Mouse (Mus musculus) gastrocnemius, postnatal 10 days (tissue): ENCODE results near the gene Cd59b. TPM values are rescaled to one million over a fixed set of nuclear protein-coding genes. Genes with fewer than 3 reads are reported as not detected.
A peak's percentile ranks its signal among the peaks of the same experiment; 100 is the strongest.

Source experiments
- DNase-seq: peaks from one replicate; pipeline ENCODE4 v3.0.0; 2021; ENCODE audit warnings: mixed read lengths
- total RNA-seq, 2 experiments: library from RNA; stranded (reverse); gene quantifications; 2 replicates each; pipeline ENCODE4 v1.2.3; 2021

The Cd59b gene
- total RNA-seq, 2 experiments from 2014 or later, result 2.1 to 2.2 TPM

DNA sequence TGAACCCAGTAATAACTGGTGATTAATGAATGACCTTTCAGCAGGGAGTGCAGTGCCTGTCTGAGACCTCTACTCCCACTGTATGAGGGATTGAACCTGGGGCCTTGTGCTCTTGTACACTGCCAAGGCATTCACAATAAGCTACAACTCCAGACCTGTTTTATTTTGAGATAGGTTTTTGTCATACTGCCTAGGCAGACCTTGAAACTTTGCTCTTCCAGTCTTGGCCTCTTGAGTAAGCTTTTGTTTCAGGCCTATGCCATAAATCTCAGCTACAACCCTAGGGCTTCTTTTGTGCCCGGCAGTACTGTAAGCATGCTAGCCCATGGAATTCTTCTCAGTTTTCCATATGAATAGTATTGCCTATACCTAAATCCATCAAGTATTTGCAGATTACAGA lies 49.4 kb downstream of the Cd59b start:
- no peak for DNase-seq

DNA sequence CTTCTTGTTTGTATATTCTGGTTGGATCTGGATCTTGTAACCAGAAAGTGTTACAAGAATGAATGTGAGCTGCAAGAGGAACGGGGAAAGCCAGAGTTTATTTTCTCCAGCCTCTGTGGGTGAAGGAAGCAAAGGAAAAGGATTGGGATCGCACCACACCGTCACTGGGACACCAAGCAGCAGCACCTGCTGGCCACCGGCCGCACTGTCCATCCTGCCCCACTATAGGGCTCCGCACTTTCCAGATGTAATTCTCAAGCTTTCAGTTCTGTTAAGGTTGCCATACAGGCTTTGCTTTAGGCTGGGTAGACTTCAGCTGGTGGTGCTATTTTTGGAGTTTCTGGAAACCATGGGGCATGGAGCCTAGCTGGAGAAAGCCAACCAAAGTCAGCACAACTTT lies 50.7 kb downstream of the Cd59b start:
- DNase-seq, result peak; percentile 19

DNA sequence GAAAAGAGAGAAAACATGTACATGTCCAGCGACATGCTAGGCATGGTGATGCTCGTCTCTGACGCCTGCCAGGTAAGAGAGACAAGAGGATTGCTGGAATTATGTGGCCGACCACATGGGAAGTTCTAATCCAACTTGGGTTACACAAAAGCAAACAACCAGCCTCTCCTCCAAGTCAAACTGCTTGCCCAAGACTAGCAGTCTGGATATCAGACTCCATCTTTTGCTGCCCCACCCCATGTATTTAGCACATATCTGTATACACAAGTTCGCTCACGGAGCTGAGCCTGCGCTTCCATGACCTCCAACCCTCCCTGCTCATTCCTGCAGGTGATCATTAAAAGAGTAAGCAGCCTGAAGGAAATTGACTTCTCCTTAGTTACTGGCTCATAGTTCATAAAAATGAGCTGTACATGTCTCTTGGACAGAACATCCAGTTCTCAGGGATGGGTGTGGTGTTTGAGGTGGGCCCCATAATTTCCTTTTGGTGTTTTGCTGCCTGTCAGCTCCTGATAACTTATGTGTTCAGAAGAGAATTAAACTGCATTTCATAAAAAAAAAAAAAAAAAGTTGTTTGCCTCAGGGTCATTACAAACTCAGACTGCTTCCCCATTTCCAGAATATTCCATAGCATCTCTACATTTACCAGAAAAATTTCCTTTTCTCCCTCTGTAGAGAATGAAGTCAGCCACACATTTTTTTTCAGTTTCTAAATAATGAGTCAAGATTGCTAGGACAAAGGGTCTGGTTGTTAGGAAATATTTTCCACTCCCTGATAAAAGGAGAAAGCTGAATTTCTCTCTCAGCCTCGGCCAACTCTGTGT lies 52.2 kb downstream of the Cd59b start:
- DNase-seq, result no peak

DNA sequence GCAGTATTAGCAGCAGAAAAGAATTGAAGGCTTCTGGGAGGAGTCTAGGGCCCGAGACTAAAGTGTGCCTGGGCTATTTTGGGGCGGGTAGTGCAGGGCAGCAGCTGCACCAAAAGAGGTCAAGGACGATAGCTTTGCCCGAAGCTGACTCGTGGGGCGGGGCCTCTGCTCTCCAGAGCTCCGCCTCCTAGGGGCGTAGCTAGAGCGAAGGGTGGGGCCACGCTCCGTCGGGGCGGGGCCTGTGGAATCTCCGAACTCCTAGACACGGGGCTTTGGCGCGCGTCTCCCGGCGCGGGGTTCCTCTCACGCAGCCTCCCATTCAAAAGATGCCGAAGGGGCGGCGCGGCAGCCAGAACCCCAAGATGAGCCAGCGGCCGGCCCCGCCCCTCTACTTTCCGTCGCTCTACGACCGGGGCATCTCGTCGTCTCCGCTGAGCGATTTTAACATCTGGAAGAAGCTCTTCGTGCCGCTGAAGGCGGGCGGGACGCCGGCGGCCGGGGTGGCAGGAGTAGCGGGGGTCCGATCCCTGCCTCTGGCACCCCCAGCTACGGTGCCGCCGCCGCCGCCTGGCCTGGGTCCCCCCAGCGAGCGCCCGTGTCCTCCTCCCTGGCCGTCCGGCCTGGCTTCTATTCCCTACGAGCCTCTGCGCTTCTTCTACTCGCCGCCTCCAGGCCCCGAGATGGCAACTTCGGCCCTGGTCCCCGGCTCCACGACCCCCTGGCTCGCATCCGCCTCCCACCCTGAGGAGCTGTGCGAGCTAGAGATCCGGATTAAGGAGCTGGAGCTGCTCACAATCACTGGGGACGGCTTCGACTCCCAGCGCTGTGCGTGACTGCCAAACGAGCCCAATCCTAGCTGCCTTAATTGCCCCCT lies 53.1 kb downstream of the Cd59b start, which contains the start of gene A930018P22Rik:
Gene A930018P22Rik, plus strand, starts transcription at position 265 of the 874 bp plus-strand sequence.
- DNase-seq, result peak; percentile 92

DNA sequence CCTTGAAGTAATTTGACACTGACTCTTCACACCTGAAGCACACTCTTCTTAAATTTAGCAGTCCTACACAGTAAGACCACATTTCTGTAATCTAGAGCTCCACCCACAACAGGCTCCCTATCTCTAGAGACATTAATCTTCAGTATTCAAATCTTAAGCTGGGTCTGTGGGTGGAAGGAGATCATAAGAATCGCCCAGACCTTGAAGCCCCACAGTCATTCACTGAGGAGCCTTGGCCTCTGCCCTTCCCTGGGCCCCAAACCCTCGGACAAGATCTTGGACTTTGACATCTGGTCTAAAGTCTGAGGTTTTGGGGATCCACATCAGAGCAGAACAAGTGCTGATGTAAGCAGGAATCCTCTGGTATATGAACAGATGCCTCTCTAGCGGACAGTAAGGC lies 53.9 kb downstream of the Cd59b start:
- no peak for DNase-seq

DNA sequence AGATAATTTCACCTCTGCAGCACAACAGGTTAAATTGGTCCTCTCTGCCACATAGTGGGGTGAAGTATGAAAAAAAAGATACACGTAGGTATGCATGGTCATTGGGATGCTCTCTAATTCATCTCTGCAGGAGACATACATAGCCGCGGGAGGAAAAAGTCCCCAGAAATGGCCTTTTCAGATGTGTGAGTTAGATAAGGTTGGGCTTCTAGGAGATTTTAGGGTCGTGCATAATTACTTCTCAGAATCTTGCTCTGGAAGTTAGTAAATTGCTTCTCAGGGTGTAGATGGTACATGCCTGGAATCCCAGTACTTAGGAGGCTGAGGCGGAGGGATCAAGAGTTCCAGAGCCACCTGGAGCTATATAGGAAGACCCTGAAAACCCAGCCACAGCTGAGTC lies 54.4 kb downstream of the Cd59b start:
- no peak for DNase-seq

DNA sequence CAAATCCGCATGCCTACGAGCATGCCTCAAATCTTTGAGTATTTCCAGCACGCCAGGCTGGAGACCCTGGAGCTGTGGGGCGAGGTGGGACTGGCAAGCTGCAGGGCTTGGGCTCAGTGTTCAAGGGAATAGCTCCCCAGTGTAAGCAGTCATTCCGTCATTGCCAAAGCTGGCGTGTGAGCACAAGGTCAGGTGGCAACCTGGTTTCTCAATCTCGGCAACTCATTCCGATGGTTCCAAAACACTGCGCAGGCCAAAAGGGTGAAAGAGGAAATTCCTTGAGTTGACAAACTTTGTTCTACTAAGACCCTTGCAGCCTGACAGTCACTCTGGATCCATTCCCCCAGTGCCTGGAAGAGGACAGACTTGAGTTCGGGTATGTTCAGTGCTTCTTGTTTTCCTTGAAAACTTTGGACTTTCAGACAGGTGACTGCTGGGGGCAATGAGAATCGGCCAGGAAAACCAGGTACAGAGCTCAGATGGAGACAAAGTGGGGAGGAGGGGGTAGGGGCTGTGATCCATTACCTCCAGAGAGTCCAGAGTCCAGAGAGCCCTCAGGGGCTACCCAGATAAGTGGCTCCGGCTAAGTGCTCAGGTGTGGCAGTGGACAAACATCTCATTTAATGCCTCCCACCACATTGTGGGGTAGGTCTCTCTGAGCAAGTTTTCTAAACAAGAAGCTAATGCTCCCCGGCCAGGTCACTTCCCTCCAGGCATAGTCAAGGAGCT lies 59.3 kb downstream of the Cd59b start:
- no peak for DNase-seq

DNA sequence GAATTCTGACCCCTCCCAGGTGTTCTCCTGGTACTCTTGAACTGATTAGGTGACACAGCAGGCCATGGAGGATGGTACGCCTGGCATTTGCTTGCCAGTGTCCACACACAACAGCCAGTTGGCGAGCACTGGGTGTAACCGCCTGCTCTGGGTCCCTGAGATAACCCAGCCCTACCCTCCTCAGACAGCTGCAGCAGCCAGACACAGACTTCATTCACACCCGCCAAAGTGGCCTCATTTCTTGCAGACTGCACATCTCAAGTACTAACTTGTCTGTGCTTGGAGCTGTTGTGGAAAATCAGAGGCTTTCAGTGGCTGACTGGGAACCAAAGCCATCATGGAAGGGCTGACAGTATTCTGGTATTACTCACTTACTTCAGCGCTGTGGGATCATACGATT lies 60.5 kb downstream of the Cd59b start:
- no peak for DNase-seq

DNA sequence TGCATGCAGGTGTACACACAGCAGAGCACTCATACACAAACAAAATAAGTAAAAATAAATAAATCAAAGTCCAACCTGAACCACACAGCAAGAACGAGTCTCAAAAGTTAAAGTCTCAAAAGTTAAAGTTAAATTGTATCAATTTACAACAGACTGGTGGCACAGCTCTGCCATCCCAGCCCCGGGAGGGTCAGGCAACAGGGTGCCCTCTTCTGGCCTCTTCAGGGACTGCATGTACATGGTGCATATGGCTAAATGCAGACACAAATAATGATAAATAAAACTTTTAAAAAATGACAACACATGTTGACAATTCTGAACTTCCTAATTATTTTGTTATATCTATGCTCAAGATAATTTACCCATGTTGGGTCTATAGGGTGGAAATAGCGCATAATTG lies 61.3 kb downstream of the Cd59b start:
- peak; percentile 50 for DNase-seq

DNA sequence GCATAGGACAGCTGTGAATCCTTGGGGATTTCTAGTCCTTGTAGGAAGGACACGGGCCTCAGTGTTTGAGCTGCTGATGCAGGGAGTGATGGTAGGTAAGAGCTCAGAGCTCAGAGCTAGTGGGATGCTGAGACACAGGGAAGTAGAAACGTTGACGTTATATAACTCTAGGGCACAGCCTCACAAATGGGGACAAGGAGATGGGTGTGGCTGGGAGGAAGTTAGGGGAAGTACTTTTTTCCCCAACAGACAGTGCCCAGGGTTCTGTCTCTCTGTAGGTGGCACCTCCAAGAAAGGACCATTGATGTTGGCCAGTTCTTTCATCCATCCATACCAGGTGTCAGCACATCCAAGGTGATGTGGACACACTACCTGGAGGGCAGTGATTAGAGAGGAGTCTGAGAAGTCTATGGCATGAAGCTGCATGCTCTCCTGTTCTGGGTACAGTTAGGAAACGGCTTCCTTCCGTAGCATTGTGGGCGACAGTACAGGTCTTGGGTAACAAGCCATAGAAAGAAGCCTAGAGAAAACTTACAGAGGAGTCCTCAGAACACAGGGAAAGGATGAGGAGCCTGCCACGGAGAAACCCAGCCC lies 62.7 kb downstream of the Cd59b start:
- no peak for DNase-seq

DNA sequence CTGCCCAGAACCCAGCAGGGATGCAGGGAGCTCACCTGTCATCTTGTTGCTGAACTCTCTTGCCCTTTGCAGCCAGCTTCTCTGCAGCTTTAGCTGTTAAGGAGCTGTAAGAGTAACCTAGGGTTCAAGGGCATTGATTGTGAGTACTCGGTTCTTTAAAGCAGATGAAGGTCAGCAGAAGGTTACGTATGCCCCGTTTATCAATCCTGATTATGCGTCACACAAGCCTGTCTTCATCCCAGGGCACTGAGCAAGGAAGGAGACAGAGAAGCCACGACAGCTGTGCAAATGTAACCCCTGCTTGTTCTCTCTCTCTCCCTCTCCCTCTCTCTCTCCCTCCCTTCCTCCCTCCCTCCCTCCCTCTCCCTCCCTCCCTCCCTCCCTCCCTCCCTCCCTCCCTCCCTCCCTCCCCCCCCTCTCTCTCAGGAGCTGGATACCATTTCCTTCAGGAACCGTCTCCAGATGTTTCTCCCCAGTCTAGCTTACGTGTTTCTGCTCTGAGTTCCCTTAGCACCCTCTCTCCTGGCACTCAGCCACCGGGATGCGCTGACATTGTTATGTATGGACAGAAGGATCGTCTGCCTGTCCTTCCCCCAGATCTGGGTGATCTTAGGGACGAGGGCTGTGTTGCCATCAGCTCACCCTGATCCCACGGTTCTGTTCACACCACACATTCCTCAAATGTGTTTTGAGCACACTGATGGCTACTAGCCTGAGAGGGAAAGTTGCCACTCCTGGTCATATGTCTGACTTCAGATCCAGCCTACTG lies 63.6 kb downstream of the Cd59b start:
- DNase-seq, result no peak

DNA sequence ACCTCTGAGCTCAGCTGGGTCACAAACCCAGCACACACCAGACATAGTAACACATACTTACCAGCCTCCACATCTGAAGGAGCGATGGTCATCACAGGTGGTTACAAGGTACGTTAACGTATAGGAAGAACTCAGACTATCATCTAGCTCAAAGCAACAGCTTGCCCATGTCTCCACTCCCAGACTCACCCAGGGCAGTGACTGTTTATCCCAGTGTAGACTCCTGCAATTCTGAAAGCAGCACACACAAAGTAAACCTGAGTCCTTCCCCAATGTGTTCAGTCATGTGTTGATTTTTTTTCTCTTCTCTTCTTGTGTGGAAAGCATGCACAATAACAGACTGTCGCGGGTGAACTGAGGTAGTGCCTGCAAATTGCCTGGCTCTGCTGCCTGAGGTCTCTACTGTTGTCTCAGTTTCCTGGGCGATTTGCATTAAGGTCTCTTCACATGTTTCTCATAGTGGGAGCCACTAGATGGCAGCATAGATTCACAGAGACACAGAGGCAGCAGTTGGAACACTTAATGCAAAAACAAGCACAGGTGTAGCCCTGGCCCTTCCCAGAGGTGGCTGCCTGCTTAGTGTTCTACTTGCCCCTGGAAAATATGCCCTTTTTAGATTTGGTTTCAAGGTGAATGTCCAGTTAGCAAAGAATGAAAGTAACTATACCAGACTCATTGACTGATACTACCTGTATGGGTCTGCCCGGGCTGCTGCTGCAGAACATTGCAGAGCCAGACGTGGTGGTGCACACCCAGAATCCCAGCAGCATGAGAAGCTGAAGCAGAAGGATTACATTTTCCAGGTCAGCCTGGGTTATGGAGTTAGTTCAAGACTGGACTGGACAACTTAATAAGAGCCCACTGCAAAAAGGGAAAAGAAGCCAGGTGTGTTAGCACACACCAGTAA lies 64.8 kb downstream of the Cd59b start:
- peak; percentile 42 for DNase-seq

DNA sequence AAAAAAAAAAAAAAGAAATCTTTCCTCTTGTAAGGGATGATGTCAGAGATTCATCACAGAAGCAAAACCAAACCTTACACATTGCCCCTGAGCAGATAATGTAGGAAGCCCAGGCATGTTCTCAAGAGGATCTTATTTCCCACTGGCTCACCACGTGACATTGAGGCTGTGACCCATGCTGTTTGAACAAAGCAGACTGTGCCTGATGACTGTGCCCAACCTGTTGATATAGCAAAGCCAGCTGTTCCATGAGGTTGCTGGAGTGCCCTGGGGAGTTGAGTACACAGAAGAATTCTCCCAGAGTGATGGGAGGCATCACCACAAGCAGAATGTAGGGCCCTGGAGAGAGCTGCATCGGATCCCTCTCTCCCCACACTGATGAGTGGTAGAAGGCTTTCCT lies 66.3 kb downstream of the Cd59b start:
- no peak for DNase-seq

Other genes starting within 250 kb of the Cd59b start
- gene Lmo2, start 111.9 kb upstream of the Cd59b start, total RNA-seq, result 10 to 100 TPM; 11.9 to 14.1 TPM
- 10 to 100 TPM; 48.8 to 51.2 TPM for gene Fbxo3, start 42.1 kb upstream of the Cd59b start, total RNA-seq
- not detected for gene 4931422A03Rik, start 41.5 kb upstream of the Cd59b start, total RNA-seq
- under 1 TPM in 1 of 2 experiments, not detected in 1; 0.41 TPM for gene Gm10912, start 4.0 kb upstream of the Cd59b start, total RNA-seq
- gene Gm10799, start 1.3 kb upstream of the Cd59b start, total RNA-seq, result not detected
- gene Cd59a, start 26.0 kb downstream of the Cd59b start, total RNA-seq, result 10 to 100 TPM; 20.7 to 24.7 TPM
- gene A930018P22Rik, start 52.9 kb downstream of the Cd59b start, total RNA-seq, result 1 to 10 TPM; 2.2 to 2.7 TPM